Mouse (Mus musculus) Muller cell, postnatal 12 days (primary cell): ENCODE results near the gene Srcap.

Experiments used
- DNase-seq: peaks from one replicate; pipeline ENCODE4 v3.0.0-alpha.2; 2015; ENCODE audit errors: inconsistent ontology term

The Srcap gene

GRCm38 (mm10) chr7:127573503-127574008 is 61.8 kb downstream of the Srcap start:
- no peak for DNase-seq

- DNase-seq, result no peak
Observed at GRCm38 (mm10) chr7:127574115-127574514, 62.3 kb downstream of the Srcap start.

- no peak for DNase-seq
Observed at GRCm38 (mm10) chr7:127583260-127583659, 71.5 kb downstream of the Srcap start.

GRCm38 (mm10) chr7:127585031-127585430 is 73.2 kb downstream of the Srcap start:
- no peak for DNase-seq

DNA sequence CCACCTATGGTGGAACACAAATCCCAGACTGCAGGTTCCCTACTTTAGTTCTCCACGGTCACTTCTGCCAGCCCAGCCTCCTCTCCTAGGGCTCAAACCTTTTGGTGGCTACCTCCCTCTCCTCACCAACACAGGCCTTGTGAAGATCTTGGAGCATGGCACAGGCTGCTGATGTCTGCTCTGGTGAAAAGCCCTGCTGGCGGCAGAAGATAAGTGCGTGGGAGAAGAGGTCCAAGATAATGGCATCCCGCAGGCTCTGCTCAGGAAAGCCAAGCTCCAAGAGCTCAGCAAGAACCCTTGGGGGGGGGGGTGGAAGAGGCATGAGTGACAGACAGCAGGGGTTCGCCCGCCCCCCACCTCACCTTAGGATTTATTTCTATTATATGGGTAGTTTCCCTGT is 74.4 kb downstream of the Srcap start:
- DNase-seq, result no peak

DNA sequence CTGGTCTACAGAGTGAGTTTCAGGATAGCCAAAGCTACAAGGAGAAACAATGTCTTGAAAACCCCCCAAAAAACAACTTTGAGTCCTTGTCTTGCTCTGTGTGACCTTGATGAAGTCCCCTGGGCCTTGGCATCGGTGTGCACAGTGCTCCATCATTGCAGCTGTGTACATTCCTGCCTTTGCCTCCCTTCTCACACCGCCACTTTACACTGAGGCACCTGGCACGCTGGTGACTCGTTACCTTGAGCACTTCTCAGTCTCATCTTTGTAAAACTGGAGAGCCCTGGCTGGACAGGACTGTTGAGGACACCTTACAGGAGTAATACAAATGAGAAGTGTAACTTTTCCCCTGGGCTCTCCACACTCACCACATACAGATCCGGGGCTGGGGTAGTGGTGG is 75.4 kb downstream of the Srcap start:
- no peak for DNase-seq

GRCm38 (mm10) chr7:127588011-127588871 is 76.5 kb downstream of the Srcap start, which contains the start of the genes Ccdc189 and Rnf40:
Ccdc189 (minus strand) TSS chr7:127588595.
Rnf40 (plus strand) TSS chr7:127588767.
- DNase-seq, result peak; percentile 99

DNA sequence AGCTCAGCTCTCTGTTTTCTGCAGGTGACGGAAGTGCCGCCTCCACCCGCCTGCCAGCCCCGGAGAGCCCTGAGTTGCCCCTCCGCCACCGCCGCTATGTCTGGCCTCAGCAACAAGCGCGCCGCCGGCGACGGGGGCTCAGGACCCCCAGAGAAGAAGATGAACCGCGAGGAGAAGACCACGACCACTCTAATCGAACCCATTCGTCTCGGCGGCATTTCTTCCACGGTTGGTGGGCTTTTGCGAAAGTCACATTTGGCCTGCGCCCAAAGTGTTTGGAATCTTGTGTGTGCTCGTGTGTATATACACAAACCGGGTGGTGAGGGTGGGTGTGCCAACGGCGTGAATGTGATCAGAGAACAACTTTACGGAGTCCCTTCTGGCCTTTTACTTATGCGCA is 77.1 kb downstream of the Srcap start:
- DNase-seq, result no peak

DNA sequence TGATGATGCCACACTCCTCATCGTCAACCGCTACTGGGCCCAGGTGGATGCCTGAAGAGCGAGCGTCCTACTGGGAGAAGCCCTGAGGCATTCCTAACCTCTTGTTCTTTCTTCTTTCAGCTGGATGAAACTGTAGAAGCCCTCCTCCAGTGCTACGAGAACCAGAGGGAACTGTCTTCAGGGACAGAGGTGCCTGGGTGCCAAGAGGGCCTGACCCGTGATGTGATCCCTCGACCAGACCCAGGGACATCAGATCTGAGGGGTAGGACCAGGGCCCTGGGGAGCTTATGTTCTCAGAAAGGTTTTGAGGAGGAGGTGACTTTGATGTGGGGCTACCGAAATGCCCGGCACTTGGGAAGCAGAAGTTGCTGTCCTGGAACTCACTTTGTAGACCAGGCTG is 77.9 kb downstream of the Srcap start:
- DNase-seq, result no peak

- no peak for DNase-seq
Observed at GRCm38 (mm10) chr7:127591108-127591507, 79.3 kb downstream of the Srcap start.

DNA sequence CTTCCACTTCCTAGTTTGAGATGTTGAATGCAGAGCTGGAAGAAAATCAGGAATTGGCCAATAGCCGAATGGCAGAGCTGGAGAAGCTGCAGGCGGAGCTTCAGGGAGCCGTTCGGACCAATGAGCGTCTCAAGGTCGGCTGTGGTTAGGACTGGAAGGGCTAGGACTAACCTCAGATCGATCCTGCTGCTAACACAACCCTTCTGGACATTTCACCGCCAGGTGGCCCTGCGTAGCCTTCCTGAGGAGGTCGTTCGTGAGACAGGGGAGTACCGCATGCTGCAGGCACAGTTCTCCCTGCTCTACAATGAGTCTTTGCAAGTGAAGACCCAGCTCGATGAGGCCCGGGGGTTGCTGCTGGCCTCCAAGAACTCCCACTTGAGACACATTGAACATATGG is 80.8 kb downstream of the Srcap start:
- no peak for DNase-seq

GRCm38 (mm10) chr7:127596747-127597146 is 85.0 kb downstream of the Srcap start:
- DNase-seq, result no peak

DNA sequence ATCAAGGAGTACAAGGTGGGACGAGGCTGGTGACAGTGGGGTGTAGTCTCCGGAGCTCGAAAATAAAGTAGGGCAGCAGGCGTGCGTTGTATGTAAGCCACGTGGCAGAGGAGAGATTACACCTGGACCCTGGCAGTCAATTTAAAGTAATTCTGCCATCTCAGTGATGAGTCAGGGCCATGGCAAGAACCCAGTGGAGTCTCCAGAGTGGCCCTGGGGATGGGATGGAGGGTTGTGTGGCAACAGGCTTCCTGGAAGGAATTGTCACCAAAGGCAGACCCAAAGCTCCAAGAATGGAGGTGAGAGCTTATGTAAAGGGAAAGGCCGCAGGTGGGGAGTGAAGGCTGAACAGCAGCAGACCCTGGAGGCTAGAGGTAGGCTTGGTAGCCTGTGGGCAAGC is 88.8 kb downstream of the Srcap start:
- DNase-seq, result no peak

GRCm38 (mm10) chr7:127601735-127602134 is 90.0 kb downstream of the Srcap start:
- no peak for DNase-seq

DNA sequence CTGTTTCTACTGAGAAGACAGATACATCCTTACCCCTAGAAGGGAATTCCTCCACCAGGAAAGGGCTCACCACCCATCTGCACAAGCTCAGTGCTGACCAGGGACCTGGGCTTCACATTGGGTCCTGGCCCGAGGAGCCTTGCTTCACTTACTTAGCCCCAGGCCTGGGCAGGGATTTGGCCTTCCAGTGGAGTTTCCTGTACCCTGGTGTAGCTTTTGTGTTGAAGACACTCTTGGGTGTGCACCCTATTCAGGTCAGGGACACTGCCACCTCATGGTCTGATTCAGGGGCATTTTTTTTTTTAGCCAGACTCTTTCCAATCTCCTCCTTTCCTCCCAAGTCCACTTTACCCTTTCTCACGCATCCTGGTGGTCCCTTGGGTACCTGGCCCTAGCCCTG is 91.1 kb downstream of the Srcap start:
- no peak for DNase-seq

DNA sequence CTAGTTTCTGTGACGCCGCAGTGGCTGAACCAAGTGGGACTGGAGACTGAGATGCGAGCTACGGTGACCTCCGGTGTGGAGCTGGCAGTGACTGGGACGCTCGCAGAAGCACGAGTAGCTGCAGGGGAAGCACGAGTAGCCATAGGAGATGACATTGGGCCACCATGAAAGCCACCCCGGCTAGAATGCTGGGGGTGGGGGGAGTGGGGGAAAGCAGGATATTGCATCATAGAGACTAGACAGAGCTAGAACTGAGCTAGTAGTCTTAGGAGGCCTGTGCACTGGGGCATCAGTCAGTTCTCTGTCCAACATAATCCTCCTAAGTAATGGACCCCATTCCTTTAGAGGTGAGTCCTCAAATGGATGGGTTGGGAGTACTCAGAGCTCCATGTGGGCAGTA is 92.5 kb downstream of the Srcap start:
- no peak for DNase-seq

DNA sequence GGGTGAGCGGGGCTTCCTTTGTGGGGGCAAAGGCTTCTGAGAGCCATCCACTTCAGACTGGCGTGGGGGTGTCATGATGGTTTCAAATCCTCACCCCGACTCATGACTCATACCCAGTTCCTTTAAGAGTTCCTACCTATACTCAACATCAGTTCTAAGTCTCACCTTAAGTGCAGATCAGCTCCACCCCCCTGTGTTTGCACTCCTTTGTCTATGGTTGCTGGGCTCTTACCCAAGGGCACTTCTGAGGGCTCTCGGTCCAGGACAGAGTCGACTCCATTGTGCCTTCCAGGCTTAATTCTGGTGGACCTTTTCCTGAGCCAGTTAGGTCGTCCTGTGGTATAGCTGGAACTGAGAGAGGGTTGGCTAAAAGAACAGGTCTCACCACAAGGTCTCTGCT is 95.4 kb downstream of the Srcap start:
- DNase-seq, result no peak
